Comparison of ENCODE assay signal across 13 mouse cellular contexts in the genomic region with DNA sequence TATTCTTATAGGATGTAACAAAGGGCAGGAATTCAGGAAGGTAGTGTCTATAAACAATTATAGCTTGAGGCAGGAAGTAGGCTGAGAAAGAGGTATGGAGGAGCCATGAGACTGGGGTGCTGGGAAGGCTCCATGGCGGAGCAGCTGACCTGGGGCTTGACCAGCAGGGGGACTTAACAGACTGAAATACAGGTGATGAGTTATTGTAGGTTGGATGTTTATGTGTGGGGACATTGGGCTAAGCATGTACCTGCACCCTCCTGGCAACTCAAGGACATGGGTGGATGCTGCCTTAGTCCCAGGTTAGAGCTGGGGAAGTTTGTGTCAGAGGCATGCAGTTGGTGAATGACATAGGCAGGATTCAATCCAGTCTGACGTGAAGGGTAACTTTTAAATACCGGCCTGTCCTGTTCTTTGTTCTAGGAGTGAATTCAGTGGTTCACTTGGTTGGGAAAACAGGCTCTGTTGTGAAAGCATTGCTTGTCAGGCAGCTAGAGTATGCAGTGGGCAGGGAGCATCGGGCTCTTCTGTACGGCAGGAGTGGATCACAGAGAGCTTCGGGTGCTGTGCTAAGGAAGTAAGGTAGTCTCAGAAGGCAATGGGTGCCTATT. TPM values are rescaled to one million over a fixed set of nuclear protein-coding genes. Genes with fewer than 3 reads are reported as not detected.
A peak's percentile ranks its signal among the peaks of the same experiment; 100 is the strongest.
DNase-seq lines count a peak whose midpoint lies in the region; ATAC-seq and TF ChIP-seq lines count a peak whose summit lies in the region.
"Had no signal": no experiment of that assay in that cellular context is flagged by ENCODE, and none has a peak within 500 bp of the region (broad histone marks: within the 10 kb centered on the region; RNA-seq: fewer than 3 reads in every experiment).

No protein-coding gene starts in this region.

- no peak overlapping the region for H3K27ac ChIP-seq in layer of hippocampus, adult 2 months
- H3K27ac ChIP-seq in embryonic facial prominence, embryonic 15.5 days (replicated peaks): 0 out of 2 replicates have a peak overlapping the region, but pooled peaks have one; percentile 65
- H3K27ac ChIP-seq in gastrocnemius, adult 2 months: no peak overlapping the region
- H3K27ac ChIP-seq: midbrain, embryonic 10.5 days had no signal

- no peaks in the 10 kb centered on the region for H3K36me3 ChIP-seq in embryonic facial prominence, embryonic 15.5 days
- H3K36me3 ChIP-seq: midbrain, embryonic 10.5 days had no signal

- no peak overlapping the region for H3K4me3 ChIP-seq in layer of hippocampus, adult 2 months
- H3K4me3 ChIP-seq in embryonic facial prominence, embryonic 15.5 days (replicated peaks): no peak overlapping the region
- H3K4me3 ChIP-seq in gastrocnemius, adult 2 months: no peak overlapping the region
- H3K4me3 ChIP-seq: midbrain, embryonic 10.5 days; myocyte had no signal

- 0 out of 2 replicates have a peak, but pooled peaks have one; percentile 24 for ATAC-seq in embryonic facial prominence, embryonic 15.5 days (ENCODE audit: insufficient number of reproducible peaks, low FRiP score, low TSS enrichment, low read depth)

- TF ChIP-seq CTCF in layer of hippocampus, adult 2 months (conservative IDR thresholded peaks at IDR 0.05): peak; percentile 12; the same call in 1 of the 2 replicates
- TF ChIP-seq CTCF in gastrocnemius, adult 2 months (IDR thresholded peaks at IDR 0.05): no peak

- peaks cover under 1% of the 10 kb centered on the region; the same call in 1 of the 2 replicates for H3K4me1 ChIP-seq in embryonic facial prominence, embryonic 15.5 days

- H3K27me3 ChIP-seq in embryonic facial prominence, embryonic 15.5 days: no peaks in the 10 kb centered on the region

- no peak overlapping the region for H3K9ac ChIP-seq in embryonic facial prominence, embryonic 15.5 days

- DNase-seq in layer of hippocampus, adult 2 months (ENCODE audit: low spot score in 2 of 2): no peak
- DNase-seq in layer of hippocampus, postnatal 10 days (ENCODE audit: low spot score in 2 of 2): no peak
- peak; percentile 30 for DNase-seq in thymus, postnatal 14 days
- no peak for DNase-seq in thymus, postnatal 10 days (ENCODE audit: low spot score in 2 of 2)
- DNase-seq in thymus, postnatal 4 days: peak; percentile 43
- DNase-seq in gastrocnemius, adult 2 months: no peak
- DNase-seq: adrenal gland, adult 8-10 months; cerebellum, adult 9-10 months; heart, adult 18-20 months; kidney, postnatal 14 days had no signal

- H3K4me2 ChIP-seq in embryonic facial prominence, embryonic 15.5 days (replicated peaks): no peak overlapping the region

- 67% methylated on average over 6 of the region's 6 CpGs for WGBS in embryonic facial prominence, embryonic 15.5 days

- no peaks in the 10 kb centered on the region for H3K9me3 ChIP-seq in embryonic facial prominence, embryonic 15.5 days (replicated peaks)
- H3K9me3 ChIP-seq: midbrain, embryonic 10.5 days had no signal

- intact Hi-C loops in gastrocnemius, adult 2 months (cut with DNase I): no loop called here

RNA-seq across cellular contexts. Expression of a gene that starts 21.6 kb away (rescaled TPM):
- total RNA-seq in layer of hippocampus, adult 2 months (2021): 100 to 1,000 TPM; 110 to 112 TPM
- 100 to 1,000 TPM; 139 to 140 TPM for total RNA-seq in layer of hippocampus, postnatal 10 days (2021)
- 76.9 and 80.4 TPM in 2 replicates for polyA plus RNA-seq in embryonic facial prominence, embryonic 15.5 days (2015; fragmentation: Nextera tagmentation; extraction: Ambion mirVana)
- total RNA-seq in gastrocnemius, adult 2 months (2021): 10 to 100 TPM; 43.2 to 54.0 TPM

Comparison
In these comparisons a context has a peak if more than half of its experiments do, and no peak if none do; other contexts are left out.
1. DNase-seq: peak in thymus, postnatal 14 days (single experiment) and thymus, postnatal 4 days (single experiment); none in layer of hippocampus, adult 2 months (0 of 2), layer of hippocampus, postnatal 10 days (0 of 2), thymus, postnatal 10 days (0 of 2) and gastrocnemius, adult 2 months (single experiment).